Mouse (Mus musculus): ENCODE measurements around the gene Trim29. TPM values are rescaled to one million over a fixed set of nuclear protein-coding genes. Genes with fewer than 3 reads are reported as not detected.

Gene Trim29
- total and polyA plus RNA-seq, 3 experiments: not detected

DNA sequence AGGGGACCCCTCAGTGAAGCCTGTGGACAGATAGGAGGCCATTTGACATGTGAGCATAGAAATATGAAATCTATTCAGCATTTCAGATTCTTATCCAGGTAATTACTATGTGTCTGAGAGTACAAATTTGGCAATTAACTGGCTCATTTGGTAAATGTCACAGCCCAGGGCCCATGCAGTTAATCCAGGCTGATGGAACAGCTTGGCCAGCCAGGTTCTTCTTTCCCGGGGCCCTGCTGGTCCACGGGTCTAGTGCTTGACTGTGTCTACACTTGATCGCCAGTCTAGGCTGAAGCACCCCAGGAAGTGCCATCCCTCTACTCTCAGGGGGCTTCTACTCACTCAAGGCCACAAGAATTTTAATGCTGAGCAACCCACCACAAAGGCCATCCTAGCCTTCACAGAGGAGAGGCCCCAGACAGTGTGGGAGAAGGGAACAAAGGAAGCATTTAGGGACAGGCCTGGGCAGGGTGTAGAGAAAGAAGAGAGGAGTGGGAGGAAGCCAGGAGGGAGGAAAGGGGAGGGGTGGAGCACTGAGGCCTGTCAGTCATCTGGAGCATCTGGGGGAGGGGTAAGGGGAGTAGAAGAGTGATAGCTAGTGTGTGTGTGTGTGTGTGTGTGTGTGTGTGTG is 4.8 kb downstream of the Trim29 start:
- Histone ChIP-seq H3K27me3 (ENCODE audit: control insufficient read depth in 1 of 2, insufficient read depth in 2 of 2, low read length in 2 of 2) (no peaks in the 10 kb centered on the region), H3K9ac (ENCODE audit: control insufficient read depth, low read depth, low read length, poor library complexity, severe bottlenecking) (no peak overlapping the region), H3K4me3 (ENCODE audit: control insufficient read depth in 1 of 2, insufficient read depth in 1 of 2, low read depth in 2 of 2, low read length in 2 of 2) (no peak overlapping the region), H3K4me1 (ENCODE audit: control insufficient read depth in 1 of 2, insufficient read depth in 2 of 2, low read length in 2 of 2) (no peaks in the 10 kb centered on the region), H3K36me3 (ENCODE audit: control insufficient read depth in 1 of 2, insufficient read depth in 2 of 2, low read length in 2 of 2) (no peaks in the 10 kb centered on the region), H3K9me3 (replicated peaks; ENCODE audit: insufficient read depth, low read length) (no peaks in the 10 kb centered on the region), H3K27ac (ENCODE audit: control insufficient read depth, low read depth, low read length) (no peak overlapping the region), H3K79me2 (ENCODE audit: control insufficient read depth, insufficient read depth, low read length, poor library complexity) (no peaks in the 10 kb centered on the region)
- TF ChIP-seq ZMIZ1 (IDR thresholded peaks at IDR 0.05; ENCODE audit: low read depth, low read length) (no peak), USF1 (IDR thresholded peaks at IDR 0.05; ENCODE audit: low read depth, low read length) (no peak), TBP (IDR thresholded peaks at IDR 0.05; ENCODE audit: low read depth, low read length) (no peak), MYB (IDR thresholded peaks at IDR 0.05; ENCODE audit: low read depth, low read length) (no peak), SMC3 (IDR thresholded peaks at IDR 0.05; ENCODE audit: low read depth, low read length) (no peak), GABPA (IDR thresholded peaks at IDR 0.05; ENCODE audit: low read depth, low read length) (no peak), ZC3H11A (IDR thresholded peaks at IDR 0.05; ENCODE audit: low read depth, low read length) (no peak), CHD1 (IDR thresholded peaks at IDR 0.05; ENCODE audit: low read depth, low read length) (no peak), NRF1 (IDR thresholded peaks at IDR 0.05; ENCODE audit: insufficient read depth, low read depth, low read length, poor library complexity, severe bottlenecking) (no peak), TAL1 (IDR thresholded peaks at IDR 0.05; ENCODE audit: low read length) (no peak), ZNF384 (IDR thresholded peaks at IDR 0.05; ENCODE audit: low read depth, low read length) (no peak), SIN3A (IDR thresholded peaks at IDR 0.05; ENCODE audit: low read length) (no peak), BHLHE40 (IDR thresholded peaks at IDR 0.05; ENCODE audit: borderline replicate concordance, low read depth, low read length) (no peak), POLR2AphosphoS2 (IDR thresholded peaks at IDR 0.05; ENCODE audit: low read length) (no peak), ZKSCAN1 (IDR thresholded peaks at IDR 0.05; ENCODE audit: low read depth, low read length) (no peak), MAFK (IDR thresholded peaks at IDR 0.05; ENCODE audit: borderline replicate concordance, low read depth, low read length) (no peak)
- DNase-seq (ENCODE audit: low read depth, low spot score): no peak

DNA sequence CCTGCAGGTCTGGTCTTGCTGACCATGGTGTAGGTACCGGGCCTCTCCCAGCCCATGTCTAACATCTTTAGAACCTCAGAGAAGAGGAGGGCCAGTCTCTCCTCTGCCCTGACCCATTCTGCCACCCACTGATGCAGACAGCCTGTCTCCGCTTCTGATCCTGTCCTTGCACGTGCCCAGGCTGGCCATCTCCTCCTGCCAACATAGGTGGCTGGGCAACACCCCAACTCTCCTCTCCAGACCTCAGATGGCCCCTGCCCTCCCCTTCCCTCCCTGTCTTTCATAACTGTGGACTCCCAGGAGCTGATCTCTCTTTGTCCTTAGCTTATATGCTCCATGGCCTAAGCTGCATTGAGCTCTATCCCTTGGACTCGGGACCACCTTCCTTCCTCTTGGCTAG is 5.8 kb downstream of the Trim29 start:
- no peaks in the 10 kb centered on the region for H3K4me1 ChIP-seq (ENCODE audit: control insufficient read depth in 1 of 2, insufficient read depth in 2 of 2, low read length in 2 of 2)
- no peaks in the 10 kb centered on the region for H3K79me2 ChIP-seq (ENCODE audit: control insufficient read depth, insufficient read depth, low read length, poor library complexity)
- H3K9ac ChIP-seq (ENCODE audit: control insufficient read depth, low read depth, low read length, poor library complexity, severe bottlenecking): no peak overlapping the region
- H3K27ac ChIP-seq (ENCODE audit: control insufficient read depth, low read depth, low read length): no peak overlapping the region
- no peaks in the 10 kb centered on the region for H3K36me3 ChIP-seq (ENCODE audit: control insufficient read depth in 1 of 2, insufficient read depth in 2 of 2, low read length in 2 of 2)
- no peaks in the 10 kb centered on the region for H3K27me3 ChIP-seq (ENCODE audit: control insufficient read depth in 1 of 2, insufficient read depth in 2 of 2, low read length in 2 of 2)
- no peak overlapping the region for H3K4me3 ChIP-seq (ENCODE audit: control insufficient read depth in 1 of 2, insufficient read depth in 1 of 2, low read depth in 2 of 2, low read length in 2 of 2)
- TF ChIP-seq MXI1 (IDR thresholded peaks at IDR 0.05; ENCODE audit: low read depth, low read length) (no peak), JUND (IDR thresholded peaks at IDR 0.05; ENCODE audit: low read depth, low read length) (no peak), ZNF384 (IDR thresholded peaks at IDR 0.05; ENCODE audit: low read depth, low read length) (no peak), POLR2AphosphoS2 (IDR thresholded peaks at IDR 0.05; ENCODE audit: low read length) (no peak), TBP (IDR thresholded peaks at IDR 0.05; ENCODE audit: low read depth, low read length) (no peak), ZMIZ1 (IDR thresholded peaks at IDR 0.05; ENCODE audit: low read depth, low read length) (no peak), HCFC1 (IDR thresholded peaks at IDR 0.05; ENCODE audit: low read depth, low read length) (no peak), MYC (IDR thresholded peaks at IDR 0.05; ENCODE audit: low read depth, low read length) (no peak), MYB (IDR thresholded peaks at IDR 0.05; ENCODE audit: low read depth, low read length) (no peak), UBTF (IDR thresholded peaks at IDR 0.05; ENCODE audit: borderline replicate concordance, insufficient read depth, low read depth, low read length) (no peak)
- DNase-seq (ENCODE audit: low read depth, low spot score): no peak
- no peaks in the 10 kb centered on the region for H3K9me3 ChIP-seq (replicated peaks; ENCODE audit: insufficient read depth, low read length)

Data from MEL (cell line).